12 mouse cellular contexts compared by ENCODE assay signal in genomic region chr2:142668426-142668825, GRCm38 (mm10).
"Had no signal": no experiment of that assay in that cellular context is flagged by ENCODE, and none has a peak within 500 bp of the region (broad histone marks: within the 10 kb centered on the region; RNA-seq: fewer than 3 reads in every experiment).

No protein-coding gene starts in this region.

- DNase-seq: retina, postnatal 1 day; right cerebral cortex, adult 18-20 months; right cerebral cortex, postnatal 14 days; right cerebral cortex, postnatal 25 days; right cerebral cortex, postnatal 4 days; spleen, adult 18-20 months; thymus, adult 18-20 months; thymus, adult 2 months; thymus, postnatal 14 days; thymus, postnatal 25 days; thymus, postnatal 36 days; thymus, postnatal 4 days had no signal
